Mouse (Mus musculus) cerebral cortex, adult 2 months (tissue): ENCODE measurements around the gene Tmem251.

ENCODE experiments used
- WGBS: fragments of 180-500 bp; shearing (Covaris S2); methylation state at CpG from one replicate; pipeline ENCODE4 v1.1.7; 2018; 5-methylcytosine and 5-hydroxymethylcytosine counted together

The Tmem251 gene

GRCm38 (mm10) chr12:102743589-102744574 lies at the start of gene Tmem251, which contains the start of gene Moap1:
Tmem251 (plus strand) TSS chr12:102743762.
Moap1 (minus strand) TSS chr12:102743661.
- WGBS, result under 1% methylated on average over 61 of the region's 63 CpGs

- WGBS, result 42% methylated on average over 18 of the region's 18 CpGs
Measured at GRCm38 (mm10) chr12:102695369-102696239, 48.0 kb upstream of the Tmem251 start.

GRCm38 (mm10) chr12:102696635-102697354 lies 46.8 kb upstream of the Tmem251 start:
- WGBS, result 69% methylated on average over 14 of the region's 14 CpGs

- WGBS, result 73% methylated on average over 7 of the region's 7 CpGs
Measured at GRCm38 (mm10) chr12:102697381-102697780, 46.2 kb upstream of the Tmem251 start.

- WGBS, result 57% methylated on average over 1 of the region's 1 CpGs
Measured at GRCm38 (mm10) chr12:102698089-102698684, 45.4 kb upstream of the Tmem251 start.

- WGBS, result 37% methylated on average over 1 of the region's 1 CpGs
Measured at GRCm38 (mm10) chr12:102699156-102699555, 44.4 kb upstream of the Tmem251 start.

GRCm38 (mm10) chr12:102700453-102700852 lies 43.1 kb upstream of the Tmem251 start:
- 31% methylated on average over 12 of the region's 12 CpGs for WGBS

GRCm38 (mm10) chr12:102701691-102702207 lies 41.8 kb upstream of the Tmem251 start:
- WGBS, result 79% methylated on average over 5 of the region's 5 CpGs

GRCm38 (mm10) chr12:102702356-102703110 lies 41.0 kb upstream of the Tmem251 start:
- 5% methylated on average over 15 of the region's 15 CpGs for WGBS

- WGBS, result 4% methylated on average over 4 of the region's 4 CpGs
Measured at GRCm38 (mm10) chr12:102703111-102703412, 40.5 kb upstream of the Tmem251 start.

GRCm38 (mm10) chr12:102703441-102703840 lies 40.1 kb upstream of the Tmem251 start:
- WGBS, result 16% methylated on average over 6 of the region's 6 CpGs

GRCm38 (mm10) chr12:102703921-102704408 lies 39.6 kb upstream of the Tmem251 start:
- 7% methylated on average over 17 of the region's 17 CpGs for WGBS

GRCm38 (mm10) chr12:102704457-102705198 lies 38.9 kb upstream of the Tmem251 start, which contains the start of gene Itpk1:
Itpk1 (minus strand) TSS chr12:102704930.
- WGBS, result under 1% methylated on average over 84 of the region's 105 CpGs

- 1% methylated on average over 45 of the region's 45 CpGs for WGBS
Measured at GRCm38 (mm10) chr12:102705216-102705871, 38.2 kb upstream of the Tmem251 start.

GRCm38 (mm10) chr12:102705906-102706640 lies 37.5 kb upstream of the Tmem251 start:
- WGBS, result 72% methylated on average over 6 of the region's 6 CpGs

- 84% methylated on average over 10 of the region's 10 CpGs for WGBS
Measured at GRCm38 (mm10) chr12:102706833-102707463, 36.6 kb upstream of the Tmem251 start.

- WGBS, result 88% methylated on average over 11 of the region's 11 CpGs
Measured at GRCm38 (mm10) chr12:102708220-102708619, 35.3 kb upstream of the Tmem251 start.
